Mouse (Mus musculus): ENCODE results near the gene Lix1l. TPM values are rescaled to one million over a fixed set of nuclear protein-coding genes. Genes with fewer than 3 reads are reported as not detected.
A peak's percentile ranks its signal among the peaks of the same experiment; 100 is the strongest.
"Not testable (repeated sequence)": the region's sequence is repeated elsewhere in the genome, so short reads cannot be mapped to it uniquely, and the experiment has no call there.

Lix1l gene
- polyA plus RNA-seq, 1 experiment from 2014 or later = 6.7 TPM

GRCm38 (mm10) chr3:96599069-96599393 lies 1.9 kb upstream of the Lix1l start:
- Histone ChIP-seq H3K27ac (ENCODE audit: low read depth) (no peak overlapping the region), H3K27me3 (replicated peaks; ENCODE audit: control insufficient read depth, insufficient read depth, low read length) (peaks cover 24% of the 10 kb centered on the region; the same call in 1 of the 2 replicates), H3K4me2 (ENCODE audit: low read length) (peak overlapping the region; percentile 96), H3K9ac (ENCODE audit: low read length) (no peak overlapping the region), H3K4me1 (replicated peaks; ENCODE audit: control insufficient read depth, insufficient read depth, low read length) (peaks cover 38% of the 10 kb centered on the region), H3K36me3 (ENCODE audit: control insufficient read depth, insufficient read depth, low read length) (peaks cover 7% of the 10 kb centered on the region; the same call in 1 of the 2 replicates), H3K9me3 (ENCODE audit: control insufficient read depth, low read length) (no peaks in the 10 kb centered on the region), H3K4me3 (ENCODE audit: low read depth, low read length) (0 out of 2 replicates have a peak overlapping the region, but pooled peaks have one; percentile 48)
- WGBS = 56% methylated on average over 8 of the region's 8 CpGs
- no peak for DNase-seq (ENCODE audit: low spot score)
- ATAC-seq (replicated peaks; ENCODE audit: low FRiP score, low TSS enrichment, low read depth) = no peak

GRCm38 (mm10) chr3:96599411-96599810 lies 1.5 kb upstream of the Lix1l start:
- ATAC-seq (replicated peaks; ENCODE audit: low FRiP score, low TSS enrichment, low read depth) (no peak), DNase-seq (ENCODE audit: low spot score) (no peak)
- WGBS = 83% methylated on average over 3 of the region's 3 CpGs

GRCm38 (mm10) chr3:96601251-96601787 lies 370 bp downstream of the Lix1l start:
- H3K27ac ChIP-seq (ENCODE audit: low read depth) = peak overlapping the region; percentile 94
- H3K4me1 ChIP-seq (replicated peaks; ENCODE audit: control insufficient read depth, insufficient read depth, low read length) = peaks cover 30% of the 10 kb centered on the region
- WGBS = under 1% methylated on average over 30 of the region's 40 CpGs
- H3K27me3 ChIP-seq (replicated peaks; ENCODE audit: control insufficient read depth, insufficient read depth, low read length) = peaks cover 13% of the 10 kb centered on the region; the same call in 1 of the 2 replicates
- H3K9ac ChIP-seq (ENCODE audit: low read length) = peak overlapping the region; percentile 70
- peaks cover 10% of the 10 kb centered on the region; the same call in 1 of the 2 replicates for H3K36me3 ChIP-seq (ENCODE audit: control insufficient read depth, insufficient read depth, low read length)
- H3K4me2 ChIP-seq (ENCODE audit: low read length) = peak overlapping the region; percentile 74
- peak overlapping the region; percentile 65 for H3K4me3 ChIP-seq (ENCODE audit: low read depth, low read length)
- DNase-seq (ENCODE audit: low spot score) (peak; percentile 79), ATAC-seq (replicated peaks; ENCODE audit: low FRiP score, low TSS enrichment, low read depth) (peak; percentile 57)
- no peaks in the 10 kb centered on the region for H3K9me3 ChIP-seq (ENCODE audit: control insufficient read depth, low read length)

More at GRCm38 (mm10) chr3:96599411-96599810, 1.5 kb upstream of the Lix1l start:
- Histone ChIP-seq H3K4me2 (ENCODE audit: low read length) (no peak overlapping the region), H3K36me3 (ENCODE audit: control insufficient read depth, insufficient read depth, low read length) (peaks cover 7% of the 10 kb centered on the region; the same call in 1 of the 2 replicates), H3K27ac (ENCODE audit: low read depth) (no peak overlapping the region), H3K27me3 (replicated peaks; ENCODE audit: control insufficient read depth, insufficient read depth, low read length) (peaks cover 24% of the 10 kb centered on the region; the same call in 1 of the 2 replicates), H3K9ac (ENCODE audit: low read length) (no peak overlapping the region), H3K9me3 (ENCODE audit: control insufficient read depth, low read length) (no peaks in the 10 kb centered on the region), H3K4me1 (replicated peaks; ENCODE audit: control insufficient read depth, insufficient read depth, low read length) (peaks cover 38% of the 10 kb centered on the region), H3K4me3 (ENCODE audit: low read depth, low read length) (no peak overlapping the region)

GRCm38 (mm10) chr3:96601941-96602703 lies 1.2 kb downstream of the Lix1l start:
- no peak for ATAC-seq (replicated peaks; ENCODE audit: low FRiP score, low TSS enrichment, low read depth)
- 22% methylated on average over 10 of the region's 10 CpGs for WGBS
- H3K36me3 ChIP-seq (ENCODE audit: control insufficient read depth, insufficient read depth, low read length) = peaks cover 10% of the 10 kb centered on the region; the same call in 1 of the 2 replicates
- peak overlapping the region; percentile 70 for H3K9ac ChIP-seq (ENCODE audit: low read length)
- peak overlapping the region; percentile 74 for H3K4me2 ChIP-seq (ENCODE audit: low read length)
- DNase-seq (ENCODE audit: low spot score) = no peak
- H3K27me3 ChIP-seq (replicated peaks; ENCODE audit: control insufficient read depth, insufficient read depth, low read length) = 0 out of 2 replicates have a peak, but pooled peaks cover 9% of the 10 kb centered on the region
- H3K4me1 ChIP-seq (replicated peaks; ENCODE audit: control insufficient read depth, insufficient read depth, low read length) = peaks cover 22% of the 10 kb centered on the region
- H3K4me3 ChIP-seq (ENCODE audit: low read depth, low read length) = peak overlapping the region; percentile 65
- H3K9me3 ChIP-seq (ENCODE audit: control insufficient read depth, low read length) = no peaks in the 10 kb centered on the region
- peak overlapping the region; percentile 94 for H3K27ac ChIP-seq (ENCODE audit: low read depth)

GRCm38 (mm10) chr3:96602704-96603084 lies 1.7 kb downstream of the Lix1l start:
- peak overlapping the region; percentile 70 for H3K9ac ChIP-seq (ENCODE audit: low read length)
- 23% methylated on average over 5 of the region's 5 CpGs for WGBS

GRCm38 (mm10) chr3:96603311-96603710 lies 2.4 kb downstream of the Lix1l start:
- Histone ChIP-seq H3K9me3 (ENCODE audit: control insufficient read depth, low read length) (no peaks in the 10 kb centered on the region), H3K27ac (ENCODE audit: low read depth) (no peak overlapping the region), H3K4me1 (replicated peaks; ENCODE audit: control insufficient read depth, insufficient read depth, low read length) (peaks cover 18% of the 10 kb centered on the region), H3K9ac (ENCODE audit: low read length) (peak overlapping the region; percentile 70), H3K36me3 (ENCODE audit: control insufficient read depth, insufficient read depth, low read length) (peaks cover 10% of the 10 kb centered on the region; the same call in 1 of the 2 replicates), H3K27me3 (replicated peaks; ENCODE audit: control insufficient read depth, insufficient read depth, low read length) (0 out of 2 replicates have a peak, but pooled peaks cover 9% of the 10 kb centered on the region), H3K4me3 (ENCODE audit: low read depth, low read length) (peak overlapping the region; percentile 65), H3K4me2 (ENCODE audit: low read length) (peak overlapping the region; percentile 74)
- 69% methylated on average over 5 of the region's 5 CpGs for WGBS
- ATAC-seq (replicated peaks; ENCODE audit: low FRiP score, low TSS enrichment, low read depth) (no peak), DNase-seq (ENCODE audit: low spot score) (no peak)

More at GRCm38 (mm10) chr3:96602704-96603084, 1.7 kb downstream of the Lix1l start:
- no peaks in the 10 kb centered on the region for H3K9me3 ChIP-seq (ENCODE audit: control insufficient read depth, low read length)
- peak overlapping the region; percentile 65 for H3K4me3 ChIP-seq (ENCODE audit: low read depth, low read length)
- ATAC-seq (replicated peaks; ENCODE audit: low FRiP score, low TSS enrichment, low read depth) (no peak), DNase-seq (ENCODE audit: low spot score) (no peak)
- H3K27ac ChIP-seq (ENCODE audit: low read depth) = peak overlapping the region; percentile 94
- H3K4me1 ChIP-seq (replicated peaks; ENCODE audit: control insufficient read depth, insufficient read depth, low read length) = peaks cover 20% of the 10 kb centered on the region
- H3K36me3 ChIP-seq (ENCODE audit: control insufficient read depth, insufficient read depth, low read length) = peaks cover 10% of the 10 kb centered on the region; the same call in 1 of the 2 replicates
- 0 out of 2 replicates have a peak, but pooled peaks cover 9% of the 10 kb centered on the region for H3K27me3 ChIP-seq (replicated peaks; ENCODE audit: control insufficient read depth, insufficient read depth, low read length)
- peak overlapping the region; percentile 74 for H3K4me2 ChIP-seq (ENCODE audit: low read length)

GRCm38 (mm10) chr3:96606007-96606406 lies 5.1 kb downstream of the Lix1l start:
- 94% methylated on average over 3 of the region's 4 CpGs for WGBS
- H3K4me2 ChIP-seq (ENCODE audit: low read length); H3K27me3 ChIP-seq (replicated peaks; ENCODE audit: control insufficient read depth, insufficient read depth, low read length); DNase-seq (ENCODE audit: low spot score); H3K27ac ChIP-seq (ENCODE audit: low read depth); H3K4me3 ChIP-seq (ENCODE audit: low read depth, low read length); H3K9me3 ChIP-seq (ENCODE audit: control insufficient read depth, low read length); H3K9ac ChIP-seq (ENCODE audit: low read length); H3K4me1 ChIP-seq (replicated peaks; ENCODE audit: control insufficient read depth, insufficient read depth, low read length); ATAC-seq (replicated peaks; ENCODE audit: low FRiP score, low TSS enrichment, low read depth): not testable (repeated sequence)
- H3K36me3 ChIP-seq (ENCODE audit: control insufficient read depth, insufficient read depth, low read length) = peaks cover 13% of the 10 kb centered on the region

GRCm38 (mm10) chr3:96606618-96607017 lies 5.7 kb downstream of the Lix1l start:
- no peak overlapping the region for H3K9ac ChIP-seq (ENCODE audit: low read length)

More at GRCm38 (mm10) chr3:96606618-96607017, 5.7 kb downstream of the Lix1l start:
- H3K36me3 ChIP-seq (ENCODE audit: control insufficient read depth, insufficient read depth, low read length) = peaks cover 18% of the 10 kb centered on the region
- no peak for ATAC-seq (replicated peaks; ENCODE audit: low FRiP score, low TSS enrichment, low read depth)
- H3K27me3 ChIP-seq (replicated peaks; ENCODE audit: control insufficient read depth, insufficient read depth, low read length) = no peaks in the 10 kb centered on the region
- H3K9me3 ChIP-seq (ENCODE audit: control insufficient read depth, low read length) = no peaks in the 10 kb centered on the region
- no peak overlapping the region for H3K4me2 ChIP-seq (ENCODE audit: low read length)
- DNase-seq (ENCODE audit: low spot score) = no peak
- WGBS = 92% methylated on average over 4 of the region's 4 CpGs
- H3K4me3 ChIP-seq (ENCODE audit: low read depth, low read length) = no peak overlapping the region
- no peak overlapping the region for H3K27ac ChIP-seq (ENCODE audit: low read depth)
- H3K4me1 ChIP-seq (replicated peaks; ENCODE audit: control insufficient read depth, insufficient read depth, low read length) = peaks cover 10% of the 10 kb centered on the region; the same call in 1 of the 2 replicates

Measured in intestine, embryonic 14.5 days (tissue).